Mouse (Mus musculus): ENCODE measurements at regions not wholly inside any gene's neighbourhood (a gene's known extent, or its start where the extent isn't known, plus 50 kb on each side); places are given as distances from the start of the nearest gene placed in this dataset.

DNA sequence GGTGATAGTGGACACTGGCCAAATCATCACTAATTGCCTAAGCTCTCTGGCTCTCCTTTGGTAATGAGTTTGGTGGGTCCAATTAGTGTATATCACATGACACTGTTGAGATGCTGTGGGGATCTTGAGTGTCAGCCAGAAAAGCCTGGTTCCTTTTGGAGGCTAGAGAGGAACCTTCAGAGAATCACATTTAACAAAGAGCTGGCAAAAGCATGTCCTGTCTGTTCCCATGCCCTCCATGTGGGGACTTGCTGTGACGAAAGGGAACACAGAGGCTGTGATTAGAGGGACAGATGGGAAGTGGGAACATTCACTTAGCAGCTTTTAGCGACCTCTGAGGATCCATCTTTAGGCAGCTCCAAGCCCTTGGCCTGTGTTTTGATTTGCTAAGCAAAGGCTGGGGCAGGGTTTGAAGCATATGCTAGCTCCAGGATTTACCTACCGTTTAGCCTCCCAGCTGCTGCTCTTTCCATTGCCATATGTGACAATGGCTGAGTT lies 407.4 kb upstream of the Lmcd1 start:
- H3K4me3 ChIP-seq (ENCODE audit: insufficient read depth, low read length): no peak overlapping the region
- no peaks in the 10 kb centered on the region for H3K4me1 ChIP-seq (ENCODE audit: control insufficient read depth, insufficient read depth, low read length)
- no peak for TF ChIP-seq POLR2A (IDR thresholded peaks at IDR 0.05; ENCODE audit: borderline replicate concordance, low read depth, low read length)
- TF ChIP-seq CTCF (IDR thresholded peaks at IDR 0.05; ENCODE audit: low read depth, low read length): no peak
- no peak overlapping the region for H3K27ac ChIP-seq (ENCODE audit: insufficient read depth, low read depth, low read length)

DNA sequence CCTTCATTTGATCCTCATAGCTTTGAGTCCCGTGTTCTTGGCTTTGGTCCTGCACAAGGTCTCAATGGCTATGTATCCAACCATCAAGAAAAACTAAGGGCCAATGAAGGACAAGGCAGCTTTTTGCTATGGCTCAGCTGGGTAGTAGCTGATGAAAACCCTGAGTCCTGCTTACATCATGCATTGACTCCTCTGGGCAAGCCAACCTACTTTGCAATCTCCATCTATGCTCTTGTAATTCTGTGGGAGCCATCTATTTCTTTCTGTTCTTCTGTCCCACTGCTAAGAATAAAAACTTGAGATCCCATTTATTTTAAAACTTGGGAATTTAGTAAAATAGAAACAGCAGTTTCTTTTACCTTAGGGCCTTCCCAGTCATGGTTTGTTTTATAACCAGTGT lies 391.0 kb upstream of the Lmcd1 start:
- H3K4me1 ChIP-seq (ENCODE audit: control insufficient read depth, insufficient read depth, low read length): no peaks in the 10 kb centered on the region
- no peak for TF ChIP-seq POLR2A (IDR thresholded peaks at IDR 0.05; ENCODE audit: borderline replicate concordance, low read depth, low read length)
- no peak for TF ChIP-seq CTCF (IDR thresholded peaks at IDR 0.05; ENCODE audit: low read depth, low read length)
- H3K4me3 ChIP-seq (ENCODE audit: insufficient read depth, low read length): no peak overlapping the region
- no peak overlapping the region for H3K27ac ChIP-seq (ENCODE audit: insufficient read depth, low read depth, low read length)

DNA sequence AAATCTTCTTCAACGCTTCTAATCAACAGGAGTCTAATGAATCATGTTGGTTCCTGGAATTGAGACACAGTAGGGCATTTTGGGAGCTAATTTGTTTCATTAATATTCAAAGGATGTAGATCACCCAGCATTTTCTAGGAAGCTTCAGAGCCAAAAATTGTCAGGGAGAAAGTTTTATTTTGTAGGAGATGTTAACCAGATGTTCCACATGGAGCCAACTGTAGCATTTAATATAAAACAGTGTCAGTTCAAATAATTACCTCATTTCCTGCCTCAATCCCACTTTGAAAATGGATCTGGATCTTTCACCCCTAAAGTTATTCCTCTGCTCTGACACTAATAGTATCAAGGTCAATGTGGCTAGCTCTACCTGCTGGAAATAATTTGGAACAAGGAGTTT lies 389.6 kb upstream of the Lmcd1 start:
- H3K27ac ChIP-seq (ENCODE audit: insufficient read depth, low read depth, low read length): no peak overlapping the region
- TF ChIP-seq CTCF (IDR thresholded peaks at IDR 0.05; ENCODE audit: low read depth, low read length): no peak
- TF ChIP-seq POLR2A (IDR thresholded peaks at IDR 0.05; ENCODE audit: borderline replicate concordance, low read depth, low read length): no peak
- no peaks in the 10 kb centered on the region for H3K4me1 ChIP-seq (ENCODE audit: control insufficient read depth, insufficient read depth, low read length)
- no peak overlapping the region for H3K4me3 ChIP-seq (ENCODE audit: insufficient read depth, low read length)

DNA sequence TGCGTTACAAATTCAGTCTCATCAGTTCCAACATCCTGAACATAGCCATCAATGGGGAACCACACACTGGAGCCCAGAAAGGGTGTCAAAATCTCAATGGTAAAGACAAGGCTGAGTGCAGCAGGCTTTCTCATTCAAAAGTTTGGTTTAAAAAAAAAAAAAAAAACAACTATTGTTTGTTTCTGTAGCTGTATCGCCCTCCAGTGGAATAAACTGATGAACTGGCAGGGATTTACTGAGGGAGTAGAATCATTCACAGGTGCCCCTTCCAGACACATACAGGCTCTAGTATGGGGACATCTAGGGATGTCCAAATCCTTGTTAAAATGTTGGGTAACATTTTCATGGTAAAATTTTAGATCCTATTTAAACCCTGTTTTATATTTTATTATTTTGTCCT lies 361.6 kb upstream of the Lmcd1 start:
- TF ChIP-seq CTCF (IDR thresholded peaks at IDR 0.05; ENCODE audit: low read depth, low read length) (no peak), POLR2A (IDR thresholded peaks at IDR 0.05; ENCODE audit: borderline replicate concordance, low read depth, low read length) (no peak)
- no peaks in the 10 kb centered on the region for H3K4me1 ChIP-seq (ENCODE audit: control insufficient read depth, insufficient read depth, low read length)
- no peak overlapping the region for H3K4me3 ChIP-seq (ENCODE audit: insufficient read depth, low read length)
- no peak overlapping the region for H3K27ac ChIP-seq (ENCODE audit: insufficient read depth, low read depth, low read length)

DNA sequence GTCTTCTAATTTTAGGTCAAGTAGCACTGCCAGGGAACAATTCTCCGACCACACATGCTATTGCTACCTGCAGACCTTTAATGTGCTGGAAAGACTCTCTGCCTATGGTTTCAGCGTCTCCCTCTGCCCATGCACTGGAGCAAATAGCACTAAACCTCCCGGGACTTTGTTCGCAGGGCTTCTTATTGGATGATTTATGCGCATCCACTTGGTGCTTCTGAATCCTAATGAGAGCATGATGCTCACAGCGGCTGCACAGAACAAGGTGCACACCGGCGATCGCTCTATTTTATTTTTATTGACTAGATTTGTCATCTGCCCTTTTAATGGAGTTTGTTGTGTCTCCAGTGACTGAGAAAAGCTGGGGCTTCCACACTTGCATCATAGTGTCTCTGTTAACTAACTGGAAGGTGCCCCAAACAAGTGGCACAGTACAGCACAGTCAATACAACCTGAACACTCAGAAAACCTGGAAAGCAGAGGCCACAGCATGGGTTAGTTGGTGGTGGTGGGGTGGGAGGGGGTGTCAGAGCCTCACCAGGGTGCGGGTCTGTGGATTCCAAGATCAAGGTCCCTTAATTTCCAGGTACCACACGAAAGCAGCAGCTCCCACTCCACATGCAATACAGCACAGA lies 359.7 kb upstream of the Lmcd1 start:
- Histone ChIP-seq H3K4me1 (ENCODE audit: control insufficient read depth, insufficient read depth, low read length) (no peaks in the 10 kb centered on the region), H3K4me3 (ENCODE audit: insufficient read depth, low read length) (no peak overlapping the region), H3K27ac (ENCODE audit: insufficient read depth, low read depth, low read length) (no peak overlapping the region)
- TF ChIP-seq CTCF (IDR thresholded peaks at IDR 0.05; ENCODE audit: low read depth, low read length) (no peak), POLR2A (IDR thresholded peaks at IDR 0.05; ENCODE audit: borderline replicate concordance, low read depth, low read length) (no peak)

DNA sequence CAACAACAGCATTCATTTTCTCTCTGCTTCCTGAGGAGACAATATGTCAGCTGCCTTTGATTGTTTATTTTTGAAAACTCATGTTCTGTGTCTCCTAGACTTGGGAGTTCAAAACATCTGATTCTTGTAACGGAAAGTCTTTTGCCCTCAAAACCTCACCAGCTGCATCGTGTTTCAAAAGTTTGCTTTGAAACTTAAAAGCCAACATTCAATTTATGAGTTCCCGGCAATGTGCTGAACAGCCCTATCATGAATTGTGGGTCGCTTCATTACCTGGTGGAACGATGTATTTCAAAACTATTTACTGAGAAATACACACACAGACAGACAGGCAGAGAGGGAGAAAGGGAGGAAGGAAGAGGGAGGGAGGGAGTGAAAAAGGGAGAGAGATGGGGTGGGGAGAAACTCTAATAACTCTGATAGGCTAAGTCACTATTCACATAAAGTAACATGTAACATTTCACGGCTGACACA lies 356.3 kb upstream of the Lmcd1 start:
- H3K4me3 ChIP-seq (ENCODE audit: insufficient read depth, low read length): no peak overlapping the region
- H3K27ac ChIP-seq (ENCODE audit: insufficient read depth, low read depth, low read length): no peak overlapping the region
- H3K4me1 ChIP-seq (ENCODE audit: control insufficient read depth, insufficient read depth, low read length): no peaks in the 10 kb centered on the region
- no peak for TF ChIP-seq CTCF (IDR thresholded peaks at IDR 0.05; ENCODE audit: low read depth, low read length)
- TF ChIP-seq POLR2A (IDR thresholded peaks at IDR 0.05; ENCODE audit: borderline replicate concordance, low read depth, low read length): no peak

DNA sequence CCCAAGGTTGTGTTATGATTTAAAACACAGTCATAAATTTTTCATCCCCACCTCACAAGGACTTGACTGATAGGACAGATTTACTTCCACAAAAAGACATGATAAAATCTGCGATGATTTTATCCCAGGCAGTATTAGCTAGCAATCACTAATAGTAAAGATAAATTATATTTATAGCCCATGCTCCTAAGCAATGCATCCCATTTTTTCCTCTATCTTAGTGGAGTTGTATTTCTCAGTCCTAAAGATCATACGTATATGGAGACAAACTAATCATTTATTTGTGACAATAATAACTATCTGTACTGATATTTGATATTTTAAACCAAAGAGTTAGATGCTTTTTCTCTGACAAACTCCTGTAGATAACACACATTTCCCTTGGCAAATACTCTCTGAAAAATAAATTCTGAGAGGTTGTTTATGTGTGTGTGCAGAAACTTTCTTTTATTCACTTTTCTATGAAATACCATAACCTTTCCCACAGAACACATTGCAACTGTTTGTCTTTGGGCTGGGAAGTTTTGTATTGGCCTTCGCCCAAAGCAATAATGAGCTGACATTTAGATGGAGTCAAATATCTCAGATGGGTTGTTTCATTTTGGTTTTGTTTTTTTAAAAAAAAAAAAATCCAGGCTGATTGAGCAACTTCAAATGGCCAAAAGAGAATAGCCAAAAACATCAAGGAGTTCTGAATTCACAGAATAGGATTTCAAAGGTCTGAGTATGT lies 355.5 kb upstream of the Lmcd1 start:
- TF ChIP-seq POLR2A (IDR thresholded peaks at IDR 0.05; ENCODE audit: borderline replicate concordance, low read depth, low read length) (no peak), CTCF (IDR thresholded peaks at IDR 0.05; ENCODE audit: low read depth, low read length) (no peak)
- Histone ChIP-seq H3K4me1 (ENCODE audit: control insufficient read depth, insufficient read depth, low read length) (no peaks in the 10 kb centered on the region), H3K4me3 (ENCODE audit: insufficient read depth, low read length) (no peak overlapping the region), H3K27ac (ENCODE audit: insufficient read depth, low read depth, low read length) (no peak overlapping the region)

DNA sequence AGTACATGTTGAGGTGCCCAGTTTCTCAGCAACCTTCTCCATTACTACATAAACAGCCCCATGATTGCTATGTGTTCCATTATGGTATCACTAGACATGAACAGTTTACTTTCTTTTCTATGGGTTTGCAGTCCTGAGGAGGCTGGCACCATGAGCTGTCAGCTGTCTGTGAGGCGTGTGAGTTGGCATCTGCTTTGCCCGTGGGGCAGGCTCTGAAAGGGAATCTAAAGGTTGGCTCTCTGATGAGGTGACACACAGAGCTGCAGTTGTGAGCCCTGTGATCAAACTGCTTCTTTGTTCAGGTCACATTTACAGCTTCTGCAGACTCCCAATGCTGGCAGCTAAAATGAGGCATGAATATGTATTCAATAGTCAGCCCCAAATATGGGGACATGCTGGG lies 341.0 kb upstream of the Lmcd1 start:
- no peaks in the 10 kb centered on the region for H3K4me1 ChIP-seq (ENCODE audit: control insufficient read depth, insufficient read depth, low read length)
- H3K27ac ChIP-seq (ENCODE audit: insufficient read depth, low read depth, low read length): no peak overlapping the region
- H3K4me3 ChIP-seq (ENCODE audit: insufficient read depth, low read length): no peak overlapping the region
- TF ChIP-seq CTCF (IDR thresholded peaks at IDR 0.05; ENCODE audit: low read depth, low read length) (no peak), POLR2A (IDR thresholded peaks at IDR 0.05; ENCODE audit: borderline replicate concordance, low read depth, low read length) (no peak)

DNA sequence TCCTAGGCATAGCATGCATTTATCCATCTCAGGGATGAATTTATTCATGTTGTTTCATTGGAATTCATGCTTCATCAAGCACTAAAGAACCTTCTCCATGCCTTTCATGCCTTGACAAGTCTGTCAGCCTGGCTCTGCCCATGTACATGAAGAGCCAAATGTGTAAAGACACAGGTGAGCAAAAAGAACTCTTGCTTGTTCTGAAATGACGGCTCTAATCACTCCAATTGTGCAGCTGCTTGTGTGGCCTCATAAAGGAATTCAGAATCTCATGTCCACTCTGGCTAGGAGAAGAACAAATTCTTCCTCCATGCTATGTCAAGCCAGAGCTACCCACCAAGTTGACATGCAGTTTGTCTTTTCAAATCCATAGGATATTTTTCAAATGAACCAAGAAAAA lies 319.2 kb upstream of the Lmcd1 start:
- Histone ChIP-seq H3K4me1 (ENCODE audit: control insufficient read depth, insufficient read depth, low read length) (no peaks in the 10 kb centered on the region), H3K27ac (ENCODE audit: insufficient read depth, low read depth, low read length) (no peak overlapping the region), H3K4me3 (ENCODE audit: insufficient read depth, low read length) (no peak overlapping the region)
- TF ChIP-seq CTCF (IDR thresholded peaks at IDR 0.05; ENCODE audit: low read depth, low read length) (no peak), POLR2A (IDR thresholded peaks at IDR 0.05; ENCODE audit: borderline replicate concordance, low read depth, low read length) (no peak)

DNA sequence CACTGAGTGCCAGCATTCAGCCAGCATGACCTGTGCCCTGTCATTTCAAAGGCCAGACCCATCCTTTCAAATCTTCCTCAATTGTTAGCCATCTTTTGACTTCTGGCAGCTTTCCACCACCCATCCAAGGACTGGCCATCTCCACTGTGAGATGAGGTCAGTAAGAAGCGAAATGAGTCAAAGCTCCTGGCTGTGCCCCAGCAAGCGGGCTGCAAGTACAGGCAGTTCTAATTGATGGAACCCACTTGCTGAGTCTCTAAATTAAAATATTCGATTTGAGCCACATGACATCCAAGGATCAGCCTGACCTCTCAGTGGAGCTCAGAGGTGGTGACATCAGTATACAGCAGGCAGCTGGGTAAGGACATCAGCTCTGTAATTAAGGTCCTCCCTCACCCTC lies 307.8 kb upstream of the Lmcd1 start:
- no peak overlapping the region for H3K4me3 ChIP-seq (ENCODE audit: insufficient read depth, low read length)
- H3K4me1 ChIP-seq (ENCODE audit: control insufficient read depth, insufficient read depth, low read length): no peaks in the 10 kb centered on the region
- no peak overlapping the region for H3K27ac ChIP-seq (ENCODE audit: insufficient read depth, low read depth, low read length)
- TF ChIP-seq CTCF (IDR thresholded peaks at IDR 0.05; ENCODE audit: low read depth, low read length) (no peak), POLR2A (IDR thresholded peaks at IDR 0.05; ENCODE audit: borderline replicate concordance, low read depth, low read length) (no peak)
